Mouse (Mus musculus) E14TG2a.4 (cell line): ENCODE data around the gene Gadd45a.

Source experiments
- CTCF ChIP-seq: conservative IDR thresholded peaks from 2 replicates; pipeline ENCODE4 v1.5.1; 2014; ENCODE audit warnings: low read length
- NANOG ChIP-seq: IDR thresholded peaks from 2 replicates; pipeline ENCODE4 v1.6.1; 2014; ENCODE audit warnings: borderline replicate concordance, low read length, mixed read lengths

- TF ChIP-seq CTCF (no peak), NANOG (no peak)
Measured at GRCm38 (mm10) chr6:67076348-67076747, 39.1 kb upstream of the Gadd45a start.
